Mouse (Mus musculus) kidney, postnatal 0 days (tissue): ENCODE results near the gene Dnase1l3. TPM values are rescaled to one million over a fixed set of nuclear protein-coding genes. Genes with fewer than 3 reads are reported as not detected.

ENCODE experiments used
- ATAC-seq: fragments of 200-750 bp; cut with Nextera tagmentation; replicated peaks from 2 replicates; pipeline ENCODE4 v1.8.0; 2017; ENCODE audit warnings: low read depth, moderate number of reproducible peaks, moderate TSS enrichment, moderate library complexity; ENCODE audit not compliant: low FRiP score
- DNase-seq: peaks from one replicate; pipeline ENCODE4 v3.0.0-alpha.2; 2016; ENCODE audit warnings: low spot score
- H3K27ac ChIP-seq: fragments of 300-500 bp; sonication (generic); 2 replicates; pipeline ENCODE4 v1.5.1; 2014; ENCODE audit warnings: mild to moderate bottlenecking
- H3K27me3 ChIP-seq: fragments of 300-500 bp; sonication (generic); 2 replicates; pipeline ENCODE4 v1.6.1; 2014; ENCODE audit warnings: low read length, mixed read lengths; ENCODE audit not compliant: insufficient read depth
- H3K36me3 ChIP-seq: fragments of 300-500 bp; sonication (generic); 2 replicates; pipeline ENCODE4 v1.6.1; 2014; ENCODE audit warnings: low read length, mixed read lengths; ENCODE audit not compliant: insufficient read depth
- H3K4me1 ChIP-seq: fragments of 300-500 bp; sonication (generic); replicated peaks from 2 replicates; pipeline ENCODE4 v1.6.1; 2014; ENCODE audit warnings: antibody characterized with exemption, low read length, mixed read lengths; ENCODE audit not compliant: insufficient read depth
- H3K4me2 ChIP-seq: fragments of 300-500 bp; sonication (generic); 2 replicates; pipeline ENCODE4 v1.6.1; 2014; ENCODE audit warnings: mild to moderate bottlenecking, low read length, moderate library complexity, mixed read lengths
- H3K4me3 ChIP-seq: fragments of 300-500 bp; sonication (generic); replicated peaks from 2 replicates; pipeline ENCODE4 v1.5.1; 2014; ENCODE audit warnings: low read depth, low read length
- H3K9ac ChIP-seq: fragments of 300-500 bp; sonication (generic); 2 replicates; pipeline ENCODE4 v1.6.1; 2014; ENCODE audit warnings: low read depth, low read length
- H3K9me3 ChIP-seq: fragments of 300-500 bp; sonication (generic); replicated peaks from 2 replicates; pipeline ENCODE4 v1.6.1; 2016; ENCODE audit warnings: low read length, inconsistent platforms, mixed read lengths
- CTCF ChIP-seq: IDR thresholded peaks from 2 replicates; pipeline ENCODE4 v1.5.1; 2016; ENCODE audit warnings: antibody characterized with exemption, low read depth, mild to moderate bottlenecking, moderate library complexity
- WGBS: fragments of 180-500 bp; shearing (Covaris S2); extraction: QIAGEN DNeasy Blood & Tissue Kit; methylation state at CpG from one replicate; pipeline ENCODE4 v1.1.7; 2014; 5-methylcytosine and 5-hydroxymethylcytosine counted together
- polyA plus RNA-seq: library from polyadenylated mRNA; unstranded; fragments of >200 nt; fragmentation: Nextera tagmentation; extraction: Ambion mirVana; gene quantifications from 2 replicates; pipeline ENCODE4 v1.2.1, GENCODE M21; 2015

The Dnase1l3 gene
- polyA plus RNA-seq, 1 experiment from 2014 or later: 0.25 TPM

DNA sequence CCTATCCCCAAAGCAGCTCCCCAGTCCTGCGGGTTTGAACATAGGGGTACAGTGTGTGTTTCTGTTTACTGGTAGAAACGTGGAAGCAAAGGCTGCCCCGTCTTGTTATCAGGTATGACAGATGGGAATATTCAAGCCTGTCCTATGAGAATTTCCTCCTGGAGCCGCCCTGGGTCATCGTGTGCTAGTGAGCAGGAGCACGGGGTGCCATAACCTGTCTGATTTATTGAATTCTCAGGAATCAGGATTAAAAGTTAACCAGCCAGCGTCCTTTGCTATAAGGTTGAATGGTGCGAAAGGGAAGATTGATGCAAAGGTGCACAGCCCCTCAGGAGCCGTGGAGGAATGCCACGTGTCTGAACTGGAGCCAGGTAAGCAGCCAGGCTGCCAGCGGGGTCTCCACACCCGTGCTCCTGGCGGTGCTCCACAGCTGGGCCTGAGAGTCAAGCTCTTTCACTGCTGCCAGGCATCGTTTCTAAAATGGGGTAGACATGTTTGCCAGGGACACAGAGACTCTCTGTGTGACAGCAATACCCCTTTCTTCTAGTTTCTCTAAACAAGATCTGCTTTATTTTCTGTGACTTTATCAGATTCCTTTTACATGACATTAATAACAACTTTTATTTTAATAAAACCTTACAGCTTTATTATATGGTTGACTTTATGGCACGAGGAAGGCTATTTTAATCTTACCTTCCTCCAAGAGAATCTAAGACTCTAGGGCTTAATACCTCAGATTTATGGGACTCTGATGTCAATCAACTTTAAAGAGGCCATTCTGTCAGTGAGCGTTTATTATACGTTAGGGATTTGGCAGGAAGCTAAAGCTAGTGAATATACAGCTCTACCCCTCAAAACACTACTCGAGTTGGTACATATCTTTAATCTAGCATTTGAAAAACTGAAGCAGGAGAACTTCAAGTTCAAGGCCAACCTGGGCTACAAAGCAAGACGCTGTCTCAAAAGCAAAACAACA lies 55.3 kb downstream of the Dnase1l3 start:
- WGBS: 65% methylated on average over 19 of the region's 19 CpGs
- H3K9ac ChIP-seq: no peak overlapping the region
- DNase-seq: no peak
- H3K27ac ChIP-seq: no peak overlapping the region
- H3K4me2 ChIP-seq: no peak overlapping the region
- peaks cover 30% of the 10 kb centered on the region; the same call in 1 of the 2 replicates for H3K36me3 ChIP-seq
- H3K9me3 ChIP-seq: no peaks in the 10 kb centered on the region
- ATAC-seq: no peak
- TF ChIP-seq CTCF: no peak
- no peak overlapping the region for H3K4me3 ChIP-seq
- H3K27me3 ChIP-seq: no peaks in the 10 kb centered on the region
- H3K4me1 ChIP-seq: no peaks in the 10 kb centered on the region

DNA sequence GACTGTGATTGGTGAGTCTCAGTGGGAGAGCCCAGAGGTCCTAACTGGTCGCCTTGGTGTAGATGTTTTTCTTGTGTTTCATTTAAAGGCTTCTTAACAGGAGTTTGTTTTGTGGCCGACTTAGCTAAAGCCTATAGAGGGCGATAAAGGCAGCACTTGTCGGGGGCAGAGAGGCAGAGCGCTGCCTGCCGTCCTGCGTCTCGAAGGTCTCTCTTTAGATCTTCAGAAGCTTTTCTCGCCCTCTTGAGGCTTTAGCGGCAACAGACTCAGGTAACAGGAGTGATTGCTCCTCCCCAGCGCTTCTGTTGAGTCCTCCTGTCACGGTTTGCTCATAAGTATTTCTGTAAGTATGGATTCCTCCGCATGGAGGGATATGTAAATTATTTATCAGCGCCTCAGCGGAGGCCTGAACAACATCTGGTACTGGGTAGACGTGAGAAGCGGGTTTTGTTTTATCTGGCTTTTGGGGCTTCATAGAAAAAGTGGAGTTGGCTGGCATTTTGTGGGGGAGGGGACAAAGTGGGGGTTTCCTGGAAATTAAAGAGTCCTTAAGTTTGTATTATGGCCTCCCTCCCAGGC lies 57.2 kb downstream of the Dnase1l3 start:
- Histone ChIP-seq H3K4me1 (no peaks in the 10 kb centered on the region), H3K9ac (no peak overlapping the region), H3K27me3 (no peaks in the 10 kb centered on the region), H3K4me2 (no peak overlapping the region), H3K4me3 (no peak overlapping the region), H3K36me3 (peaks cover 39% of the 10 kb centered on the region), H3K9me3 (no peaks in the 10 kb centered on the region), H3K27ac (no peak overlapping the region)
- ATAC-seq (peak; percentile 43; the same call in 1 of the 2 replicates), DNase-seq (peak; percentile 92)
- WGBS: 27% methylated on average over 17 of the region's 17 CpGs
- TF ChIP-seq CTCF: peak; percentile 76

DNA sequence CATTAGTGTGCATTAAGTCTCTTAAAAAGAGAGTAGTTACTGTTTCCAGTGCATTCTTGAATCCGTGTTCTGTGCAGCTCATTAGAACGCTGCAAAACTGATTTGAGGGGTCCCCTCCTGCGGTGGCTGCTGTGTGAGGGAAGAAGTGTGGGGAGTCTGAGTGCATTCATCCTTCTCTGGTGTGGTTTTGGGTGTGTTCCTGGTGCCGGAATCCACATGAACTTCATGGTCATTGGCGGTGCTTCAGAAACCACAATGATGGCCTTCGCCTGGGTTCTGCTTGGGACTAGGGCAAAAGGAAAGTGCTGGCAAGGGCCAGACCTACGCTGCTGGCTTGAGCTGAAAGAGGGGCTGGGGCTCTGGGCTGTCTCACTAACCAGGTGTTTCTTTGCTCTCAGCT lies 60.2 kb downstream of the Dnase1l3 start:
- ATAC-seq: no peak
- no peak for DNase-seq
- Histone ChIP-seq H3K9me3 (no peaks in the 10 kb centered on the region), H3K4me3 (no peak overlapping the region), H3K4me1 (no peaks in the 10 kb centered on the region), H3K27ac (no peak overlapping the region), H3K4me2 (no peak overlapping the region), H3K9ac (no peak overlapping the region), H3K36me3 (peaks cover 59% of the 10 kb centered on the region), H3K27me3 (no peaks in the 10 kb centered on the region)
- no peak for TF ChIP-seq CTCF
- WGBS: 91% methylated on average over 7 of the region's 7 CpGs

DNA sequence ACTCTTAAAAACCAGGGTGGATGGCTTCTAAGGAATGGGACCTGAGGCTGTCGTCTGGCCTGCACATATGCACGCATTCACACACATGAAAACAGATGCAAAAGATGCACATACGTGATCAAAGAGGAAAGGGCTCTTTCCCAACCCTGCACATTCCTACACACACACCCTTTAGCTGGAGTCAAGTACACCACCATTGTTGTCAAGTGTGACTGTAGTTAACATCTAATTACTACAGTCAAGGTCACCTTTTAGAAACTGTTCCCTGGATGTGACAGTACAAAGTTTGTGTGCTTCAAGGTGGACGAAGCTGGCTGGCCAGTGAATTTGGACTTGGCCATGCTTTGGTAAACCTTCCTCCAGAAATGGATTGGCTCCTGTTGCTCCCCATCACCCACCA lies 62.2 kb downstream of the Dnase1l3 start:
- no peak overlapping the region for H3K4me3 ChIP-seq
- no peak overlapping the region for H3K4me2 ChIP-seq
- ATAC-seq (no peak), DNase-seq (no peak)
- H3K4me1 ChIP-seq: no peaks in the 10 kb centered on the region
- TF ChIP-seq CTCF: 0 out of 2 replicates have a peak, but pooled peaks have one; percentile 12
- no peak overlapping the region for H3K9ac ChIP-seq
- WGBS: 94% methylated on average over 4 of the region's 4 CpGs
- peaks cover 67% of the 10 kb centered on the region for H3K36me3 ChIP-seq
- H3K27ac ChIP-seq: no peak overlapping the region
- H3K27me3 ChIP-seq: no peaks in the 10 kb centered on the region
- no peaks in the 10 kb centered on the region for H3K9me3 ChIP-seq

DNA sequence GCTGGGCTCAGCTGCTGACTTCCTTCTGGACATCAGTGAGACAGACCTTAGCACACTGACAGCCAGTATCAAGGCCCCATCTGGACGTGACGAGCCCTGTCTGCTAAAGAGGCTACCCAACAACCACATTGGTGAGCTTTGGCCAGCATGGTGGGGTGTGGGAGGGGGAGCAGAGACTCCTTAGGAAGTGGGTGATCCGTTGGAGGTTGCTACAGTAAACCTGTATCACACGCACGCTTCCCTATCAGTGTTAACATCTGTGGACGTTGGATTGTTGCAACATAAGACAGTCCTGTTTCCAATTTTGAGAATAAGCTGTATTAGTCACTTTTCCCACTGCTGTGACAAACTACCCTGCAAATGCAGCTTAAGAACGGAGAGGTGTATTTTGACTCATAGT lies 65.3 kb downstream of the Dnase1l3 start:
- Histone ChIP-seq H3K9ac (no peak overlapping the region), H3K27ac (no peak overlapping the region), H3K4me3 (no peak overlapping the region), H3K27me3 (no peaks in the 10 kb centered on the region), H3K36me3 (peaks cover 75% of the 10 kb centered on the region), H3K4me1 (no peaks in the 10 kb centered on the region), H3K9me3 (no peaks in the 10 kb centered on the region), H3K4me2 (no peak overlapping the region)
- 78% methylated on average over 7 of the region's 7 CpGs for WGBS
- DNase-seq (no peak), ATAC-seq (no peak)
- TF ChIP-seq CTCF: no peak

DNA sequence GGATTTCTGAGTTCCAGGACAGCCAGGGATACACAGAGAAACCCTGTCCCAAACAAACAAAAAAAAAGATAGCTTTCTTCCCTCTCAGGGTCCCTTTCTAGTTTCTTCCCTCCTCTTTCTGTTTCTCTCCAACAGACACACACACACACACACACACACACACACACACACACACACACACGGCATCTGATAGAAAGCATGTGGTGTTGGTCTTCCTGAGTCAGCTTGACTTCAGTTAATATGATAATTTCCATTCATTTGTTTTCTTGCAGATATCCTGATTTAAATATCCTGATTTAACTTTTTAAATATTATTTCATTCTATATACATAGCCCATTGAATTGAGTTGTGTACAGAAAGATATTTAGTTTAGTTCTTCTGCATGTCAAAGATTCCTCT lies 66.0 kb downstream of the Dnase1l3 start:
- H3K36me3 ChIP-seq: peaks cover 72% of the 10 kb centered on the region
- no peak for DNase-seq
- no peak overlapping the region for H3K9ac ChIP-seq
- H3K27me3 ChIP-seq: no peaks in the 10 kb centered on the region
- H3K4me1 ChIP-seq: no peaks in the 10 kb centered on the region
- 86% methylated on average over 1 of the region's 1 CpGs for WGBS
- H3K4me3 ChIP-seq: no peak overlapping the region
- no peak overlapping the region for H3K27ac ChIP-seq
- no peaks in the 10 kb centered on the region for H3K9me3 ChIP-seq
- no peak for ATAC-seq
- TF ChIP-seq CTCF: no peak
- no peak overlapping the region for H3K4me2 ChIP-seq
